Mouse (Mus musculus) c-Kit-positive CD71-negative TER-119-negative erythroid progenitor cells, embryonic 14.5 days (primary cell): ENCODE measurements at regions not wholly inside any gene's neighbourhood (a gene's known extent, or its start where the extent isn't known, plus 50 kb on each side); places are given as distances from the start of the nearest gene placed in this dataset.
"Not testable (repeated sequence)": the region's sequence is repeated elsewhere in the genome, so short reads cannot be mapped to it uniquely, and the experiment has no call there.

Source experiments
- DNase-seq: peaks from one replicate; pipeline ENCODE4 v3.0.0-alpha.2; 2013; ENCODE audit warnings: low read depth

- no peak for DNase-seq
These were observed 62.9 kb upstream of the Bet1 start for GRCm38 (mm10) chr6:4149663-4150062.

- no peak for DNase-seq
These were observed 71.5 kb upstream of the Bet1 start for GRCm38 (mm10) chr6:4158293-4158692.

GRCm38 (mm10) chr6:4163733-4164132 lies 77.0 kb upstream of the Bet1 start:
- DNase-seq: no peak

- no peak for DNase-seq
These were observed 80.3 kb upstream of the Bet1 start for GRCm38 (mm10) chr6:4167112-4167511.

- DNase-seq: no peak
These were observed 81.0 kb upstream of the Bet1 start for GRCm38 (mm10) chr6:4167757-4168156.

GRCm38 (mm10) chr6:4171561-4171960 lies 84.8 kb upstream of the Bet1 start:
- DNase-seq: no peak

- DNase-seq: no peak
These were observed 100.9 kb upstream of the Bet1 start for GRCm38 (mm10) chr6:4187683-4188082.

GRCm38 (mm10) chr6:4190976-4191375 lies 104.2 kb upstream of the Bet1 start:
- DNase-seq: not testable (repeated sequence)

GRCm38 (mm10) chr6:4193286-4193685 lies 106.5 kb upstream of the Bet1 start:
- no peak for DNase-seq

- DNase-seq: no peak
These were observed 114.4 kb upstream of the Bet1 start for GRCm38 (mm10) chr6:4201176-4201575.

- no peak for DNase-seq
These were observed 118.9 kb upstream of the Bet1 start for GRCm38 (mm10) chr6:4205681-4206080.

GRCm38 (mm10) chr6:4245265-4246112 lies 158.7 kb upstream of the Bet1 start:
- DNase-seq: no peak

GRCm38 (mm10) chr6:4246113-4246419 lies 159.3 kb upstream of the Bet1 start:
- DNase-seq: no peak

GRCm38 (mm10) chr6:4276607-4277006 lies 189.8 kb upstream of the Bet1 start:
- no peak for DNase-seq

- DNase-seq: no peak
These were observed 190.6 kb upstream of the Bet1 start for GRCm38 (mm10) chr6:4277245-4277890.

GRCm38 (mm10) chr6:4291380-4291779 lies 204.6 kb upstream of the Bet1 start:
- no peak for DNase-seq

GRCm38 (mm10) chr6:4303410-4303809 lies 201.2 kb upstream of the Col1a2 start:
- not testable (repeated sequence) for DNase-seq

GRCm38 (mm10) chr6:4349953-4350352 lies 154.7 kb upstream of the Col1a2 start:
- DNase-seq: no peak

- DNase-seq: no peak
These were observed 142.4 kb upstream of the Col1a2 start for GRCm38 (mm10) chr6:4362220-4362619.

- DNase-seq: no peak
These were observed 129.1 kb upstream of the Col1a2 start for GRCm38 (mm10) chr6:4375465-4376037.

GRCm38 (mm10) chr6:4396808-4397207 lies 107.8 kb upstream of the Col1a2 start:
- no peak for DNase-seq

GRCm38 (mm10) chr6:4397695-4398598 lies 106.7 kb upstream of the Col1a2 start:
- DNase-seq: no peak
